Mouse (Mus musculus): ENCODE results near the gene Gmnc.

DNA sequence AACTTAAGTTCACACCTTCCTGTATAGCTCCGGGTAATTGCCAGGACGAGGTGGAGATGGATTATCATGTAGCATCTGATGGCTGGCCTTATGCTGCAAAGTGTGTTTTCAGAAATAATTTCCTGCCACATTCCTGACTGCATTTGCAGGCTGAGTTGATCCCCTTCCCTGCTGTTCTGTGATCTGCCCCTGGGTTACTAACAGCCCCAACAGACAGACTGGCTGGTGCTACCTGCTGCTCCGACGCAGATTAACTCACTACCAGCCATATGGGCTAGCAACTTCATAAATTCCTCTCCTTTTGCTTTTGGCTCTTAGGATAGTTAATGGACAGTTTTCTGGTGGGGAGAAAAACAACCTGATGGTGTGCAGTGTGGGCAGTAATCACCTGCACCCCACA, 25.9 kb upstream of the Gmnc start:
- TF ChIP-seq CTCF (IDR thresholded peaks at IDR 0.05; ENCODE audit: extremely low read depth, insufficient read depth, low read length) (no peak), POLR2A (IDR thresholded peaks at IDR 0.05; ENCODE audit: extremely low read depth, insufficient read depth, low read length) (no peak)

Data from cortical plate, adult 2 months (tissue).